ENCODE assay signal across 8 mouse cellular contexts in genomic region chr11:75540710-75541581, GRCm38 (mm10). TPM values are rescaled to one million over a fixed set of nuclear protein-coding genes. Genes with fewer than 3 reads are reported as not detected.
DNase-seq lines count a peak whose midpoint lies in the region; ATAC-seq and TF ChIP-seq lines count a peak whose summit lies in the region.

No protein-coding gene starts in this region.

- DNase-seq in frontal cortex, postnatal 14 days (ENCODE audit: low spot score in 2 of 2) = no peak
- DNase-seq in midbrain, embryonic 11.5 days (ENCODE audit: low spot score, missing footprints) = no peak
- no peak for DNase-seq in midbrain, postnatal 0 days (ENCODE audit: low spot score)
- DNase-seq in layer of hippocampus, adult 2 months (ENCODE audit: low spot score in 2 of 2) = peak; percentile 66 to 72
- peak; percentile 39 for DNase-seq in splenic B cell, adult 2 months (ENCODE audit: low read depth, low spot score)
- no peak for DNase-seq in adrenal gland, postnatal 10 days
- no peak for DNase-seq in adipocyte (ENCODE audit: low spot score)

- no peak for TF ChIP-seq CTCF in midbrain, postnatal 0 days (IDR thresholded peaks at IDR 0.05)
- no peak; the same call in 1 of the 2 replicates for TF ChIP-seq CTCF in layer of hippocampus, adult 2 months (conservative IDR thresholded peaks at IDR 0.05)

- no peaks in the 10 kb centered on the region for H3K36me3 ChIP-seq in midbrain, embryonic 11.5 days (ENCODE audit: control insufficient read depth, insufficient read depth, low read length)
- peaks cover 21% of the 10 kb centered on the region for H3K36me3 ChIP-seq in midbrain, postnatal 0 days (ENCODE audit: insufficient read depth, low read length)
- H3K36me3 ChIP-seq in splenic B cell, adult 2 months (ENCODE audit: control insufficient read depth, insufficient read depth, low read length, poor library complexity, severe bottlenecking) = peaks cover 5% of the 10 kb centered on the region; the same call in 1 of the 2 replicates

- H3K27ac ChIP-seq in midbrain, embryonic 11.5 days (ENCODE audit: low read depth, low read length) = 0 out of 2 replicates have a peak overlapping the region, but pooled peaks have one; percentile 6
- H3K27ac ChIP-seq in midbrain, postnatal 0 days (ENCODE audit: low read depth, low read length) = no peak overlapping the region
- H3K27ac ChIP-seq in layer of hippocampus, adult 2 months = peak overlapping the region; percentile 85

- H3K9me3 ChIP-seq in midbrain, embryonic 11.5 days (ENCODE audit: control insufficient read depth, low read length) = no peaks in the 10 kb centered on the region
- no peaks in the 10 kb centered on the region for H3K9me3 ChIP-seq in midbrain, postnatal 0 days (ENCODE audit: low read length)

- no peak overlapping the region for H3K9ac ChIP-seq in midbrain, embryonic 11.5 days (ENCODE audit: low read length)
- H3K9ac ChIP-seq in midbrain, postnatal 0 days (replicated peaks; ENCODE audit: low read length, poor library complexity, severe bottlenecking) = no peak overlapping the region

- no peaks in the 10 kb centered on the region for H3K27me3 ChIP-seq in midbrain, embryonic 11.5 days (ENCODE audit: control insufficient read depth, insufficient read depth, low read length)
- no peaks in the 10 kb centered on the region for H3K27me3 ChIP-seq in midbrain, postnatal 0 days (ENCODE audit: insufficient read depth, low read length)
- no peaks in the 10 kb centered on the region for H3K27me3 ChIP-seq in splenic B cell, adult 2 months (ENCODE audit: control insufficient read depth, insufficient read depth, low read length, poor library complexity, severe bottlenecking)

- WGBS in midbrain, embryonic 11.5 days = 72% methylated on average over 19 of the region's 19 CpGs
- WGBS in midbrain, postnatal 0 days = 67% methylated on average over 19 of the region's 19 CpGs

- H3K4me3 ChIP-seq in midbrain, embryonic 11.5 days (ENCODE audit: low read depth, low read length) = no peak overlapping the region
- no peak overlapping the region for H3K4me3 ChIP-seq in midbrain, postnatal 0 days (ENCODE audit: low read depth, low read length)
- H3K4me3 ChIP-seq in layer of hippocampus, adult 2 months = no peak overlapping the region

- no peaks in the 10 kb centered on the region for H3K4me1 ChIP-seq in midbrain, embryonic 11.5 days (ENCODE audit: control insufficient read depth, insufficient read depth, low read length)
- H3K4me1 ChIP-seq in midbrain, postnatal 0 days (ENCODE audit: insufficient read depth, low read length) = peaks cover 3% of the 10 kb centered on the region; the same call in 1 of the 2 replicates

- H3K4me2 ChIP-seq in midbrain, embryonic 11.5 days = no peak overlapping the region
- no peak overlapping the region for H3K4me2 ChIP-seq in midbrain, postnatal 0 days (ENCODE audit: low read depth, low read length, poor library complexity, severe bottlenecking)

- ATAC-seq in frontal cortex, adult (ENCODE audit: low TSS enrichment) = peak; percentile 60; the same call in 1 of the 2 replicates
- no peak for ATAC-seq in midbrain, embryonic 11.5 days (ENCODE audit: low FRiP score)
- ATAC-seq in midbrain, postnatal 0 days (ENCODE audit: low FRiP score) = no peak

RNA-seq across cellular contexts. Expression of gene Slc43a2, which starts 9.5 kb away (rescaled TPM):
- polyA plus RNA-seq in midbrain, embryonic 11.5 days (2014; fragmentation: Nextera tagmentation; extraction: Ambion mirVana) = 3.3 and 3.7 TPM in 2 replicates
- total RNA-seq in midbrain, postnatal 0 days (2014; rRNA removed) = 34.3 and 34.5 TPM in 2 replicates
- 17.0 and 20.4 TPM in 2 replicates for polyA plus RNA-seq in midbrain, postnatal 0 days (2015; fragmentation: Nextera tagmentation; extraction: Ambion mirVana)
- total RNA-seq in layer of hippocampus, adult 2 months (2021) = 10 to 100 TPM; 43.0 to 53.4 TPM
- 10 to 100 TPM; 21.1 to 27.9 TPM for total RNA-seq in adrenal gland, postnatal 10 days (2021)

RNA-seq across cellular contexts. Expression of gene Scarf1, which starts 27.6 kb away (rescaled TPM):
- 2.9 and 3.4 TPM in 2 replicates for polyA plus RNA-seq in midbrain, embryonic 11.5 days (2014; fragmentation: Nextera tagmentation; extraction: Ambion mirVana)
- total RNA-seq in midbrain, postnatal 0 days (2014; rRNA removed) = 3.6 and 3.8 TPM in 2 replicates
- polyA plus RNA-seq in midbrain, postnatal 0 days (2015; fragmentation: Nextera tagmentation; extraction: Ambion mirVana) = 3.0 and 3.5 TPM in 2 replicates
- 1 to 10 TPM; 1.3 TPM for total RNA-seq in layer of hippocampus, adult 2 months (2021)
- total RNA-seq in adrenal gland, postnatal 10 days (2021) = 10 to 100 TPM; 13.3 to 20.0 TPM

RNA-seq across cellular contexts. Expression of gene Rilp, which starts 31.1 kb away (rescaled TPM):
- polyA plus RNA-seq in midbrain, embryonic 11.5 days (2014; fragmentation: Nextera tagmentation; extraction: Ambion mirVana) = 0.53 and 0.72 TPM in 2 replicates
- total RNA-seq in midbrain, postnatal 0 days (2014; rRNA removed) = 5.7 and 7.0 TPM in 2 replicates
- 6.9 and 7.5 TPM in 2 replicates for polyA plus RNA-seq in midbrain, postnatal 0 days (2015; fragmentation: Nextera tagmentation; extraction: Ambion mirVana)
- total RNA-seq in layer of hippocampus, adult 2 months (2021) = 1 to 10 TPM; 1.6 to 1.7 TPM
- 10 to 100 TPM; 17.3 to 23.7 TPM for total RNA-seq in adrenal gland, postnatal 10 days (2021)

RNA-seq across cellular contexts. Expression of gene Pitpna, which starts 47.0 kb away (rescaled TPM):
- 87.9 and 90.7 TPM in 2 replicates for polyA plus RNA-seq in midbrain, embryonic 11.5 days (2014; fragmentation: Nextera tagmentation; extraction: Ambion mirVana)
- 105 and 108 TPM in 2 replicates for total RNA-seq in midbrain, postnatal 0 days (2014; rRNA removed)
- polyA plus RNA-seq in midbrain, postnatal 0 days (2015; fragmentation: Nextera tagmentation; extraction: Ambion mirVana) = 91.7 and 106 TPM in 2 replicates
- total RNA-seq in layer of hippocampus, adult 2 months (2021) = 100 to 1,000 TPM; 269 to 283 TPM
- 100 to 1,000 TPM; 130 to 139 TPM for total RNA-seq in adrenal gland, postnatal 10 days (2021)

RNA-seq across cellular contexts. Expression of gene Prpf8, which starts 54.3 kb away (rescaled TPM):
- polyA plus RNA-seq in midbrain, embryonic 11.5 days (2014; fragmentation: Nextera tagmentation; extraction: Ambion mirVana) = 94.9 and 100.0 TPM in 2 replicates
- total RNA-seq in midbrain, postnatal 0 days (2014; rRNA removed) = 121 and 129 TPM in 2 replicates
- polyA plus RNA-seq in midbrain, postnatal 0 days (2015; fragmentation: Nextera tagmentation; extraction: Ambion mirVana) = 25.7 and 27.6 TPM in 2 replicates
- 100 to 1,000 TPM; 131 to 139 TPM for total RNA-seq in layer of hippocampus, adult 2 months (2021)
- 100 to 1,000 TPM; 112 to 130 TPM for total RNA-seq in adrenal gland, postnatal 10 days (2021)

Comparison
In these comparisons a context has a peak if more than half of its experiments do, and no peak if none do; other contexts are left out.
1. DNase-seq: peak in layer of hippocampus, adult 2 months (2 of 2) and splenic B cell, adult 2 months (single experiment); none in frontal cortex, postnatal 14 days (0 of 2), midbrain, embryonic 11.5 days (single experiment), midbrain, postnatal 0 days (single experiment), adrenal gland, postnatal 10 days (single experiment) and adipocyte (single experiment).